8 mouse cellular contexts compared by ENCODE assay signal in the genomic region with DNA sequence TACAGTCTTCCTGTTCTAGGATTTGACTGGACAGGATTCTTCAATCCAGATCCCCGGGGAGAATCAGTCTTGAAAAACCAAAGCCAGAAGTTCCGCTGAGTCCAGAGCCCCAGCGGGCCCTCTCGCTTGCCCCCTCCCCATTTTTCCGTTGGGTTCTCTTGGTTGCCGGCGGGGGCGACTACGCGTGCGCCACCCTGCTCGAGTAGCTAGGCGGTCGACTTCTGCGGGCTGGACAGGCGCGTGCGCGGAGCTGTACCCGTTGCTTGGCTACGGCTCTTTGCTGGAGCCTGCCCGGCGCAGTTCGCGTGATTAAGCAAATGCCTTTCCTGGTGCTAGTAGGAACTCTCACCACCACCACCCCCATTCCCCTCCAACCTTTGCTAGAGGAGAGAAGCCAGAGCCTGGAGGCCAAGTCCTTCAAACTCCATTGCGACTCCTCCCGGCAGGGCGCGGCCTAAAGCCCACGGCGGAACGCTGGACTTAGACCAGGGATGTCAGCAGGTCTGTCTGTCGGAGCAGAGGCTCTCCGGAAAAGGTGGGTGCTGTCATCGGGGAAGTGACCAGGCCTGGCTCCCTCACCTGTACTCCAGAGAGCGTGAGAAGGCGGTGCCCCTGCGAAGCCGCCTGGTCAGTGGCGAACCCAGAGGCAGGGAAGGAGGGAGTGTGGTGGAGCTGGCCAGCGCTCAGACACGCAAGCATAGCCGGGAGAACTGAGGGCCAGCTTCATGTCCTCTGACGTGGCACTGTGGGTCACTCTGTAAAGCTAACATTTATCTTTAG. TPM values are rescaled to one million over a fixed set of nuclear protein-coding genes. Genes with fewer than 3 reads are reported as not detected.
A peak's percentile ranks its signal among the peaks of the same experiment; 100 is the strongest.
DNase-seq lines count a peak whose midpoint lies in the region; ATAC-seq and TF ChIP-seq lines count a peak whose summit lies in the region.

No protein-coding gene starts in this region.

- TF ChIP-seq CTCF in G1E (IDR thresholded peaks at IDR 0.05; ENCODE audit: low read depth, low read length) = no peak

- peak; percentile 40 for ATAC-seq in G1E (ENCODE audit: extremely low read depth, insufficient number of reproducible peaks, low FRiP score, poor library complexity, severe bottlenecking)
- peak; percentile 92 for ATAC-seq in forebrain, embryonic 16.5 days
- ATAC-seq in hematopoietic stem cell, adult 5-6 weeks (replicated peaks in 1 of 2; ENCODE audit: insufficient read depth in 1 of 2, low FRiP score in 2 of 2, low TSS enrichment in 1 of 2, low read depth in 1 of 2, poor library complexity in 2 of 2, severe bottlenecking in 2 of 2) = peak; percentile 75 to 77
- ATAC-seq in lung, embryonic 16.5 days (ENCODE audit: low read depth) = peak; percentile 90

- H3K4me1 ChIP-seq in G1E (ENCODE audit: insufficient read depth, low read depth, low read length) = peaks cover 44% of the 10 kb centered on the region
- H3K4me1 ChIP-seq in forebrain, embryonic 16.5 days (replicated peaks; ENCODE audit: control insufficient read depth, insufficient read depth, low read length) = peaks cover 39% of the 10 kb centered on the region
- peaks cover 17% of the 10 kb centered on the region for H3K4me1 ChIP-seq in lung, embryonic 16.5 days (replicated peaks; ENCODE audit: control insufficient read depth, insufficient read depth, low read length)

- peak overlapping the region; percentile 97 for H3K4me3 ChIP-seq in G1E (ENCODE audit: low read depth, low read length)
- peak overlapping the region; percentile 82 for H3K4me3 ChIP-seq in forebrain, embryonic 16.5 days (replicated peaks; ENCODE audit: low read length)
- peak overlapping the region; percentile 56 for H3K4me3 ChIP-seq in lung, embryonic 16.5 days (ENCODE audit: low read length)

- peak; percentile 83 for DNase-seq in G1E (ENCODE audit: low spot score)
- peak; percentile 97 for DNase-seq in brain, adult 2 months (ENCODE audit: low read depth, low spot score)
- DNase-seq in layer of hippocampus, postnatal 10 days (ENCODE audit: low spot score in 2 of 2) = peak; percentile 96 to 98
- peak; percentile 91 for DNase-seq in ovary, postnatal 36 days (ENCODE audit: low spot score)
- peak; percentile 90 to 92 for DNase-seq in urinary bladder, postnatal 4 days (ENCODE audit: low spot score in 2 of 2)

- no peaks in the 10 kb centered on the region for H3K27me3 ChIP-seq in G1E (ENCODE audit: insufficient read depth, low read length)
- H3K27me3 ChIP-seq in forebrain, embryonic 16.5 days (replicated peaks; ENCODE audit: control insufficient read depth, insufficient read depth, low read length) = no peaks in the 10 kb centered on the region
- no peaks in the 10 kb centered on the region for H3K27me3 ChIP-seq in lung, embryonic 16.5 days (ENCODE audit: control insufficient read depth, insufficient read depth, low read depth, low read length)

- peak overlapping the region; percentile 68 for H3K9ac ChIP-seq in forebrain, embryonic 16.5 days (replicated peaks; ENCODE audit: low read depth, low read length)
- H3K9ac ChIP-seq in lung, embryonic 16.5 days (ENCODE audit: low read length) = peak overlapping the region; percentile 68

- peak overlapping the region; percentile 95 for H3K27ac ChIP-seq in forebrain, embryonic 16.5 days (ENCODE audit: low read length)
- H3K27ac ChIP-seq in lung, embryonic 16.5 days (ENCODE audit: low read length) = peak overlapping the region; percentile 83

- no peaks in the 10 kb centered on the region for H3K9me3 ChIP-seq in G1E (replicated peaks)
- no peaks in the 10 kb centered on the region for H3K9me3 ChIP-seq in forebrain, embryonic 16.5 days (ENCODE audit: control insufficient read depth, low read length)
- no peaks in the 10 kb centered on the region for H3K9me3 ChIP-seq in lung, embryonic 16.5 days (ENCODE audit: control insufficient read depth, low read length)

- peak overlapping the region; percentile 84 for H3K4me2 ChIP-seq in forebrain, embryonic 16.5 days (ENCODE audit: low read length)
- peak overlapping the region; percentile 77 for H3K4me2 ChIP-seq in lung, embryonic 16.5 days (ENCODE audit: low read depth, low read length)

- peaks cover 42% of the 10 kb centered on the region for H3K36me3 ChIP-seq in G1E (replicated peaks)
- H3K36me3 ChIP-seq in forebrain, embryonic 16.5 days (ENCODE audit: control insufficient read depth, insufficient read depth) = 0 out of 2 replicates have a peak, but pooled peaks cover under 1% of the 10 kb centered on the region
- peaks cover 6% of the 10 kb centered on the region for H3K36me3 ChIP-seq in lung, embryonic 16.5 days (ENCODE audit: control insufficient read depth, insufficient read depth, low read length)

- WGBS in forebrain, embryonic 16.5 days = 0% methylated on average over 44 of the region's 44 CpGs
- under 1% methylated on average over 44 of the region's 44 CpGs for WGBS in lung, embryonic 16.5 days

RNA-seq across cellular contexts. Expression of a gene that starts 0.8 kb away (rescaled TPM):
- 74.0 and 83.5 TPM in 2 replicates for total RNA-seq in G1E (2014; fragmentation: Nextera tagmentation)
- 31.9 and 34.4 TPM in 2 replicates for total RNA-seq in G1E (2017)
- polyA plus RNA-seq in G1E (2012) = 24.8 and 37.8 TPM in 2 replicates
- 21.5 and 23.1 TPM in 2 replicates for polyA plus RNA-seq in forebrain, embryonic 16.5 days (2015; fragmentation: Nextera tagmentation; extraction: Ambion mirVana)
- total RNA-seq in hematopoietic stem cell, adult 5-6 weeks (2017) = 30.8 and 50.0 TPM in 2 replicates
- total RNA-seq in layer of hippocampus, postnatal 10 days (2021) = 10 to 100 TPM; 43.9 to 46.1 TPM
- polyA plus RNA-seq in lung, embryonic 16.5 days (2015; fragmentation: Nextera tagmentation; extraction: Ambion mirVana) = 21.8 and 23.2 TPM in 2 replicates

RNA-seq across cellular contexts. Expression of a gene that starts 36.9 kb away (rescaled TPM):
- total RNA-seq in G1E (2014; fragmentation: Nextera tagmentation) = 19.7 and 23.0 TPM in 2 replicates
- total RNA-seq in G1E (2017) = 7.6 and 8.2 TPM in 2 replicates
- polyA plus RNA-seq in G1E (2012) = 16.0 and 16.2 TPM in 2 replicates
- polyA plus RNA-seq in forebrain, embryonic 16.5 days (2015; fragmentation: Nextera tagmentation; extraction: Ambion mirVana) = 19.8 and 23.9 TPM in 2 replicates
- 11.7 and 17.3 TPM in 2 replicates for total RNA-seq in hematopoietic stem cell, adult 5-6 weeks (2017)
- total RNA-seq in layer of hippocampus, postnatal 10 days (2021) = 10 to 100 TPM; 17.2 to 21.0 TPM
- polyA plus RNA-seq in lung, embryonic 16.5 days (2015; fragmentation: Nextera tagmentation; extraction: Ambion mirVana) = 18.7 and 22.1 TPM in 2 replicates

RNA-seq across cellular contexts. Expression of a gene that starts 56.7 kb away (rescaled TPM):
- 56.9 and 76.5 TPM in 2 replicates for total RNA-seq in G1E (2014; fragmentation: Nextera tagmentation)
- 78.8 and 94.3 TPM in 2 replicates for total RNA-seq in G1E (2017)
- polyA plus RNA-seq in G1E (2012) = 542 and 594 TPM in 2 replicates
- polyA plus RNA-seq in forebrain, embryonic 16.5 days (2015; fragmentation: Nextera tagmentation; extraction: Ambion mirVana) = 95.3 and 100 TPM in 2 replicates
- 56.2 and 66.3 TPM in 2 replicates for total RNA-seq in hematopoietic stem cell, adult 5-6 weeks (2017)
- total RNA-seq in layer of hippocampus, postnatal 10 days (2021) = 100 to 1,000 TPM; 111 to 112 TPM
- 94.7 and 98.6 TPM in 2 replicates for polyA plus RNA-seq in lung, embryonic 16.5 days (2015; fragmentation: Nextera tagmentation; extraction: Ambion mirVana)

RNA-seq across cellular contexts. Expression of a gene that starts 56.7 kb away (rescaled TPM):
- total RNA-seq in G1E (2014; fragmentation: Nextera tagmentation) = 56.5 and 69.8 TPM in 2 replicates
- 58.2 and 63.7 TPM in 2 replicates for total RNA-seq in G1E (2017)
- 68.2 and 71.5 TPM in 2 replicates for polyA plus RNA-seq in G1E (2012)
- 194 and 208 TPM in 2 replicates for polyA plus RNA-seq in forebrain, embryonic 16.5 days (2015; fragmentation: Nextera tagmentation; extraction: Ambion mirVana)
- total RNA-seq in hematopoietic stem cell, adult 5-6 weeks (2017) = 39.1 and 60.1 TPM in 2 replicates
- total RNA-seq in layer of hippocampus, postnatal 10 days (2021) = 100 to 1,000 TPM; 176 TPM
- 112 and 117 TPM in 2 replicates for polyA plus RNA-seq in lung, embryonic 16.5 days (2015; fragmentation: Nextera tagmentation; extraction: Ambion mirVana)

Comparison
In these comparisons a context has a peak if more than half of its experiments do, and no peak if none do; other contexts are left out.
1. Peak in every context shown above with its lines: DNase-seq, ATAC-seq, H3K4me3 ChIP-seq and H3K27ac ChIP-seq.
2. ATAC-seq: peak in every context shown above with its lines; median percentile 92 in forebrain, embryonic 16.5 days; 90 in lung, embryonic 16.5 days; 76 in hematopoietic stem cell, adult 5-6 weeks; 40 in G1E.